14 mouse cellular contexts compared by ENCODE assay signal in the genomic region with DNA sequence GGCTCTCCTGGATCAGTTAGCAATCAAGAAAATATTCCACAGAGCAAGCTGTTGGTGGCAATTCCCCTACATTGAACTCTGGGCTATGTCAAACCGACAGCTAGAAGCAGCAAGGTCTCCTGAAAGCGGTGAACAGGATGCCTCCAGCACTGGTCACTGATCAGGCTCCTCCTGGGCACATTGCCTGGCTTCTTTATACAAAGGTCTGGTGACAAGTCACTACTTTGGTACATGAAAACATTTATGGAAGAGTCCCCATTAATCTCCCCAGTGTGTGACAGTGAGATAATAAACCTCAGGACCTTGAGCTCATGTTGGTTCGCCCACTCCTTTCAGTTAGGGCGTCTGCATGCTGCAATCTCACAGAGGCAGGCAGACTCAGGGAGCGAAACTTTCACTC. TPM values are rescaled to one million over a fixed set of nuclear protein-coding genes. Genes with fewer than 3 reads are reported as not detected.
A peak's percentile ranks its signal among the peaks of the same experiment; 100 is the strongest.
DNase-seq lines count a peak whose midpoint lies in the region; ATAC-seq and TF ChIP-seq lines count a peak whose summit lies in the region.
"Had no signal": no experiment of that assay in that cellular context is flagged by ENCODE, and none has a peak within 500 bp of the region (broad histone marks: within the 10 kb centered on the region; RNA-seq: fewer than 3 reads in every experiment).

No protein-coding gene starts in this region.

- H3K27ac ChIP-seq in kidney, adult 2 months (ENCODE audit: insufficient read depth, low read depth, low read length) = peak overlapping the region; percentile 56
- H3K27ac ChIP-seq in intestine, embryonic 16.5 days (ENCODE audit: low read length) = peak overlapping the region; percentile 25; the same call in 1 of the 2 replicates
- no peak overlapping the region; the same call in 1 of the 2 replicates for H3K27ac ChIP-seq in liver, embryonic 13.5 days
- H3K27ac ChIP-seq in stomach, embryonic 14.5 days (ENCODE audit: low read length) = peak overlapping the region; percentile 2; the same call in 1 of the 2 replicates
- H3K27ac ChIP-seq in forebrain, postnatal 0 days (ENCODE audit: low read depth, low read length) = no peak overlapping the region
- H3K27ac ChIP-seq: forebrain, embryonic 10.5 days; hindbrain, embryonic 13.5 days; midbrain, embryonic 12.5 days; neural tube, embryonic 12.5 days had no signal

- H3K9me3 ChIP-seq in intestine, embryonic 16.5 days (ENCODE audit: control insufficient read depth, low read length) = no peaks in the 10 kb centered on the region
- no peaks in the 10 kb centered on the region for H3K9me3 ChIP-seq in liver, embryonic 13.5 days (replicated peaks)
- no peaks in the 10 kb centered on the region for H3K9me3 ChIP-seq in stomach, embryonic 14.5 days (ENCODE audit: control insufficient read depth, low read depth, low read length)
- H3K9me3 ChIP-seq in forebrain, postnatal 0 days (ENCODE audit: low read length) = no peaks in the 10 kb centered on the region
- H3K9me3 ChIP-seq: forebrain, embryonic 10.5 days; hindbrain, embryonic 13.5 days; midbrain, embryonic 12.5 days; neural tube, embryonic 12.5 days had no signal

- H3K4me1 ChIP-seq in kidney, adult 2 months (ENCODE audit: control insufficient read depth, insufficient read depth, low read length) = peaks cover 13% of the 10 kb centered on the region
- H3K4me1 ChIP-seq in intestine, embryonic 16.5 days (ENCODE audit: control insufficient read depth, insufficient read depth, low read length) = 0 out of 2 replicates have a peak, but pooled peaks cover 3% of the 10 kb centered on the region
- H3K4me1 ChIP-seq in liver, embryonic 13.5 days (replicated peaks) = peaks cover 24% of the 10 kb centered on the region
- peaks cover 10% of the 10 kb centered on the region; the same call in 1 of the 2 replicates for H3K4me1 ChIP-seq in stomach, embryonic 14.5 days (ENCODE audit: control insufficient read depth, insufficient read depth, low read length)
- H3K4me1 ChIP-seq in forebrain, postnatal 0 days (ENCODE audit: insufficient read depth) = no peaks in the 10 kb centered on the region
- H3K4me1 ChIP-seq: forebrain, embryonic 10.5 days; hindbrain, embryonic 13.5 days; midbrain, embryonic 12.5 days; neural tube, embryonic 12.5 days had no signal

- no peaks in the 10 kb centered on the region for H3K27me3 ChIP-seq in kidney, adult 2 months (replicated peaks; ENCODE audit: control insufficient read depth, insufficient read depth, low read length)
- H3K27me3 ChIP-seq in intestine, embryonic 16.5 days (replicated peaks; ENCODE audit: control insufficient read depth, insufficient read depth, low read length) = no peaks in the 10 kb centered on the region
- H3K27me3 ChIP-seq in liver, embryonic 13.5 days = no peaks in the 10 kb centered on the region
- no peaks in the 10 kb centered on the region for H3K27me3 ChIP-seq in stomach, embryonic 14.5 days (ENCODE audit: control insufficient read depth, insufficient read depth, low read length)
- no peaks in the 10 kb centered on the region for H3K27me3 ChIP-seq in forebrain, postnatal 0 days (ENCODE audit: insufficient read depth, low read length)
- H3K27me3 ChIP-seq: hindbrain, embryonic 13.5 days; midbrain, embryonic 12.5 days; neural tube, embryonic 12.5 days had no signal

- H3K9ac ChIP-seq in intestine, embryonic 16.5 days (ENCODE audit: low read depth, low read length) = no peak overlapping the region
- H3K9ac ChIP-seq in liver, embryonic 13.5 days = no peak overlapping the region
- H3K9ac ChIP-seq in stomach, embryonic 14.5 days (replicated peaks; ENCODE audit: low read depth, low read length) = no peak overlapping the region
- H3K9ac ChIP-seq in forebrain, postnatal 0 days = no peak overlapping the region
- H3K9ac ChIP-seq: hindbrain, embryonic 13.5 days; midbrain, embryonic 12.5 days; neural tube, embryonic 12.5 days had no signal

- WGBS in kidney, adult 2 months = 61% methylated on average over 5 of the region's 5 CpGs
- 51% methylated on average over 5 of the region's 5 CpGs for WGBS in intestine, embryonic 16.5 days
- 29% methylated on average over 5 of the region's 5 CpGs for WGBS in liver, embryonic 13.5 days (ENCODE audit: insufficient replicate concordance)
- 46% methylated on average over 5 of the region's 5 CpGs for WGBS in stomach, embryonic 14.5 days
- WGBS in forebrain, postnatal 0 days = 86% methylated on average over 5 of the region's 5 CpGs

- H3K36me3 ChIP-seq in kidney, adult 2 months (ENCODE audit: control insufficient read depth, insufficient read depth, low read length) = no peaks in the 10 kb centered on the region
- H3K36me3 ChIP-seq in intestine, embryonic 16.5 days (ENCODE audit: control insufficient read depth, insufficient read depth, low read length) = no peaks in the 10 kb centered on the region
- no peaks in the 10 kb centered on the region for H3K36me3 ChIP-seq in liver, embryonic 13.5 days
- H3K36me3 ChIP-seq in stomach, embryonic 14.5 days (ENCODE audit: control insufficient read depth, insufficient read depth, low read length) = no peaks in the 10 kb centered on the region
- H3K36me3 ChIP-seq in forebrain, postnatal 0 days (ENCODE audit: insufficient read depth) = no peaks in the 10 kb centered on the region
- H3K36me3 ChIP-seq: forebrain, embryonic 10.5 days; hindbrain, embryonic 13.5 days; midbrain, embryonic 12.5 days; neural tube, embryonic 12.5 days had no signal

- DNase-seq in kidney, adult 2 months = peak; percentile 63
- no peak for DNase-seq in kidney, adult 8-10 months
- peak; percentile 19 for DNase-seq in liver, embryonic 13.5 days
- DNase-seq in gastrocnemius, postnatal 10 days = no peak
- no peak for DNase-seq in forebrain, postnatal 0 days
- DNase-seq: cerebellum, adult 11 months; gastrocnemius, postnatal 36 days; right cerebral cortex, adult 18-20 months had no signal

- no peak overlapping the region for H3K4me3 ChIP-seq in kidney, adult 2 months (ENCODE audit: insufficient read depth, low read depth, low read length)
- H3K4me3 ChIP-seq in intestine, embryonic 16.5 days (ENCODE audit: low read length) = no peak overlapping the region
- no peak overlapping the region for H3K4me3 ChIP-seq in liver, embryonic 13.5 days (replicated peaks)
- H3K4me3 ChIP-seq in stomach, embryonic 14.5 days (ENCODE audit: low read depth, low read length) = no peak overlapping the region
- no peak overlapping the region for H3K4me3 ChIP-seq in forebrain, postnatal 0 days (ENCODE audit: low read depth, low read length)
- H3K4me3 ChIP-seq: forebrain, embryonic 10.5 days; hindbrain, embryonic 13.5 days; midbrain, embryonic 12.5 days; neural tube, embryonic 12.5 days had no signal

- TF ChIP-seq CTCF in kidney, adult 2 months (conservative IDR thresholded peaks at IDR 0.05; ENCODE audit: insufficient read depth, insufficient read length, low read depth, low read length) = no peak
- TF ChIP-seq CTCF in forebrain, postnatal 0 days (IDR thresholded peaks at IDR 0.05; ENCODE audit: low read depth) = no peak

- TF ChIP-seq POLR2A in kidney, adult 2 months (IDR thresholded peaks at IDR 0.05; ENCODE audit: low read depth, low read length) = no peak

- ATAC-seq in intestine, embryonic 16.5 days = peak; percentile 63
- peak; percentile 86 for ATAC-seq in liver, embryonic 13.5 days (ENCODE audit: low read depth)
- ATAC-seq in stomach, embryonic 14.5 days (ENCODE audit: insufficient number of reproducible peaks, insufficient read depth, low FRiP score, low read depth) = no peak; the same call in 1 of the 2 replicates
- ATAC-seq in forebrain, postnatal 0 days = no peak

- H3K4me2 ChIP-seq in intestine, embryonic 16.5 days (ENCODE audit: low read depth, low read length) = no peak overlapping the region
- no peak overlapping the region for H3K4me2 ChIP-seq in liver, embryonic 13.5 days
- H3K4me2 ChIP-seq in stomach, embryonic 14.5 days (replicated peaks; ENCODE audit: low read depth, low read length) = no peak overlapping the region
- no peak overlapping the region for H3K4me2 ChIP-seq in forebrain, postnatal 0 days (ENCODE audit: low read depth)
- H3K4me2 ChIP-seq: hindbrain, embryonic 13.5 days; midbrain, embryonic 12.5 days; neural tube, embryonic 12.5 days had no signal

RNA-seq across cellular contexts. Expression of a gene that starts 22.6 kb away (rescaled TPM):
- polyA plus RNA-seq in kidney, adult 2 months (2012; rRNA removed) = 2,043 and 2,340 TPM in 2 replicates
- polyA plus RNA-seq in intestine, embryonic 16.5 days (2015; fragmentation: Nextera tagmentation; extraction: Ambion mirVana) = 80.5 and 93.6 TPM in 2 replicates
- polyA plus RNA-seq in liver, embryonic 13.5 days (2015; fragmentation: Nextera tagmentation; extraction: Ambion mirVana) = 41.0 and 43.0 TPM in 2 replicates
- 227 and 237 TPM in 2 replicates for polyA plus RNA-seq in stomach, embryonic 14.5 days (2014; fragmentation: Nextera tagmentation; extraction: Ambion mirVana)
- total RNA-seq in gastrocnemius, postnatal 10 days (2021) = 10 to 100 TPM; 90.6 to 93.5 TPM
- 158 and 164 TPM in 2 replicates for total RNA-seq in forebrain, postnatal 0 days (2014; rRNA removed)
- polyA plus RNA-seq in forebrain, postnatal 0 days (2015; fragmentation: Nextera tagmentation; extraction: Ambion mirVana) = 426 and 454 TPM in 2 replicates

RNA-seq across cellular contexts. Expression of a gene that starts 41.0 kb away (rescaled TPM):
- 9.4 TPM in 2 replicates for polyA plus RNA-seq in kidney, adult 2 months (2012; rRNA removed)
- 30.1 and 35.7 TPM in 2 replicates for polyA plus RNA-seq in intestine, embryonic 16.5 days (2015; fragmentation: Nextera tagmentation; extraction: Ambion mirVana)
- polyA plus RNA-seq in liver, embryonic 13.5 days (2015; fragmentation: Nextera tagmentation; extraction: Ambion mirVana) = 1.5 and 2.0 TPM in 2 replicates
- 98.2 and 99.7 TPM in 2 replicates for polyA plus RNA-seq in stomach, embryonic 14.5 days (2014; fragmentation: Nextera tagmentation; extraction: Ambion mirVana)
- 10 to 100 TPM; 20.3 to 20.8 TPM for total RNA-seq in gastrocnemius, postnatal 10 days (2021)
- total RNA-seq in forebrain, postnatal 0 days (2014; rRNA removed) = 8.8 and 10.0 TPM in 2 replicates
- polyA plus RNA-seq in forebrain, postnatal 0 days (2015; fragmentation: Nextera tagmentation; extraction: Ambion mirVana) = 8.2 and 8.9 TPM in 2 replicates

RNA-seq across cellular contexts. Expression of a gene that starts 57.5 kb away (rescaled TPM):
- 11.5 and 14.8 TPM in 2 replicates for polyA plus RNA-seq in kidney, adult 2 months (2012; rRNA removed)
- 0.69 and 1.7 TPM in 2 replicates for polyA plus RNA-seq in intestine, embryonic 16.5 days (2015; fragmentation: Nextera tagmentation; extraction: Ambion mirVana)
- polyA plus RNA-seq in liver, embryonic 13.5 days (2015; fragmentation: Nextera tagmentation; extraction: Ambion mirVana) = 37.9 and 53.3 TPM in 2 replicates
- not detected in 2 replicates for polyA plus RNA-seq in stomach, embryonic 14.5 days (2014; fragmentation: Nextera tagmentation; extraction: Ambion mirVana)
- total RNA-seq in gastrocnemius, postnatal 10 days (2021) = under 1 TPM in 1 of 2 experiments, not detected in 1; 0.16 TPM
- total RNA-seq in forebrain, postnatal 0 days (2014; rRNA removed) = not detected in 2 replicates
- polyA plus RNA-seq in forebrain, postnatal 0 days (2015; fragmentation: Nextera tagmentation; extraction: Ambion mirVana) = 0.23 TPM in 1 of 2 replicates, not detected in the other
- polyA plus RNA-seq: forebrain, embryonic 10.5 days; midbrain, embryonic 12.5 days had no signal

Comparison
In these comparisons a context has a peak if more than half of its experiments do, and no peak if none do; other contexts are left out.
1. DNase-seq: peak in kidney, adult 2 months (single experiment) and liver, embryonic 13.5 days (single experiment); none in kidney, adult 8-10 months (0 of 2), gastrocnemius, postnatal 10 days (single experiment) and forebrain, postnatal 0 days (single experiment).
2. H3K27ac ChIP-seq: peak in kidney, adult 2 months (single experiment), intestine, embryonic 16.5 days (single experiment) and stomach, embryonic 14.5 days (single experiment); none in liver, embryonic 13.5 days (single experiment) and forebrain, postnatal 0 days (single experiment).
3. ATAC-seq: peak in intestine, embryonic 16.5 days (single experiment) and liver, embryonic 13.5 days (single experiment); none in stomach, embryonic 14.5 days (single experiment) and forebrain, postnatal 0 days (single experiment).